Mouse (Mus musculus) heart, adult 2 months (tissue): ENCODE data around the gene Nbeal2.

ENCODE experiments used
- CTCF ChIP-seq: fragments of 200-600 bp; IDR thresholded peaks from 2 replicates; pipeline ENCODE4 v1.8.1; 2022; ENCODE audit warnings: antibody characterized with exemption, mild to moderate bottlenecking, moderate library complexity
- EP300 ChIP-seq: fragments of 200-500 bp; IDR thresholded peaks from 2 replicates; pipeline ENCODE4 v1.6.1; 2011; ENCODE audit warnings: low read depth, low read length, control low read depth; ENCODE audit not compliant: insufficient read depth

DNA sequence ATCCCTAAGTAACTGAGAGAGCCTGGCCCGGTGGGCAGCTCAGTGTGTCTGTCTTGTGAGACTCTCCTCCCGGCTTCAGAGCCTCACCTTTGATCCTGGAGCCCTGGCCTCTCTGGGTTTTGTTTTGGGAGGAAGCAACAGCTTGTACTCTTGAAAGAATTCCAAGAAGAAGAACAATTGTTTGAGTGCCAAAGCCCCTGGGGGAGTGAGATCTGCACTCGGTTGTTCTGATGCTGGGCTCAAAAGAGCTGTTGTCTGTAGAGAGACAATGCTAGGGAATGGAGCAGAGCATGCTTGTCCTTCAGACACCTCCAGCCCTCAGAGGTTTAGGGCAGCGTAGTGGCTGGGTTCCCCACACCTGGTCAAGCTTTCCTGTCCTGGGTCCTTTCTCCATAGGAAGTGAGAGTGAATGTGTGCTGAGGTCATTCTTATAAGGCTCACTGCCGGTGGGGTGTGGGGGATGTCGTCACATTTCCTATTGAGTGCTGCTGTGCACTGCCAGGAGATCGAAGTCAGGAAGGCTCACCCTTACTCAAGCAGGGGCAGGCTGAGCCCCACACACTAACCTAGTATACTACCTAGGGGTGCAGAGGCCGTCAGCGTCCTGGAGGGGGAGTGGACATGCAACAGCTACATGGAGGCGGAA is 19.3 kb upstream of the Nbeal2 start:
- TF ChIP-seq CTCF (no peak), EP300 (peak; percentile 64; the same call in 1 of the 2 replicates)
